Mouse (Mus musculus) MEL-GATA-1-ER (cell line): ENCODE data around the gene Osbp.
"Not testable (repeated sequence)": the region's sequence is repeated elsewhere in the genome, so short reads cannot be mapped to it uniquely, and the experiment has no call there.

Experiments
- DNase-seq: peaks from one replicate; pipeline ENCODE4 v3.0.0-alpha.2; 2012; ENCODE audit warnings: low read depth; ENCODE audit errors: extremely low read depth

Gene Osbp

DNA sequence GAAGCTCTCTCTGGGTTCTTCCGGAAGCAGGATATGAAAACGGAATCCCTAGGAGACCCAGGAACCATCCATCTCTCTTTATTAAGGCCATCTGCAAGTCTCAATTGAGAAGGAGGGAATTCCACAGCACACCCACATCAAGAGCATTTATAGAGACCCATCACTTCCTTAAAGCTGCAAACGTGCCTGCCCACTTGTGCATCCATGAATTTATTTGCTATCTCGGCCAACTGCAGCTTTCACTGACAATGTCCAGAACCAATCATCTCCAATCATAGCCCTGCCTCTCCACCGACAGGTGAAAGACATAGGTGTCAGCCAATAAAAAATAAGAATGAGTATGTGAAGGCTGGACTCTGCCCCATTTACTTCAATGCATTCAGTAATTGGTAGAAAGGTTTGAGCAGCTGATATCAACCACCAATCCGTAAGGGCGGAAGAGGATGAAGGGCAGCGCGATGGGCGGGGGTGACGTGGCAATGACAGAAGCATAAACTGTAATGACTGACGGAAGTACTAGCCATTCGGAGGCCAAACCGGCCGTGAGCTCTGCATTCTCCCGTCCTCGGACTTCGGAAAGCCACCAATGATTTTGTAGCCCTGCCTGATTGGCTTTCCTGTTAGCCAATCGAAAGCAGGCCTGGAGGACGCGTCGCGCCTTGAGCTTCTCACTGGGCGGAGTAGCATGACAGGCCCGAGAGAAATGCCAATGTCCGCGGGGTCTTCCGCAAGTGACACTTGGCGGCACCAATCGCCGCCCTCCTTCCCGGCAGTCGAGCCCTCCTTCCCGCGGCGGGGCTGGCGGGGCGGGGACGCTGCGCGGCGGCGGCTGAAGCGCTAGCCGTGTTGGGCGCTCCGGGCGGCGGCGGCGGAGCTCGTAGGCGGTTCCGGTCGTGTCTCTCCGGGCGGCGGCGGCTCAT lies at the start of gene Osbp:
Gene Osbp, plus strand, starts transcription at position 919 of the 920 bp plus-strand sequence.
- DNase-seq: peak; percentile 100

DNA sequence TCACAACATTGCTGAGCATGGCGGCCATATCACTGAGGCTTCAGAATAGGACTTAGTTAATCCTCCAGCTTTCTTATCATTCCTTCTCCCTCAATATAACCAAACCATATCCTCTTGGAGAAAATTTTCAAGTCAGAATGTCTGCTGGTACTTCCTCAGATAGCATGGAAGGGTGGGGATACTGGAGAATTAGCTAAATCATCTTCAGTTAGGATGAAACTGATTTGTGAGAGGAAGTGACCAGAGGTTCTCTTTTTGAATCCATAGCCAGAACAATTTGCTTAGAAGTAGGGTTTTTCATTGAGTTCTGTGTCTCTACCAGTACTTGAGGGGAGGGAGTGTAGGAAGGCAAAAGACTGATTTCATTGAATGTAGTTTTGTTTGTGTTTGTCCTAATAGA lies 43.7 kb upstream of the Osbp start:
- DNase-seq: no peak

DNA sequence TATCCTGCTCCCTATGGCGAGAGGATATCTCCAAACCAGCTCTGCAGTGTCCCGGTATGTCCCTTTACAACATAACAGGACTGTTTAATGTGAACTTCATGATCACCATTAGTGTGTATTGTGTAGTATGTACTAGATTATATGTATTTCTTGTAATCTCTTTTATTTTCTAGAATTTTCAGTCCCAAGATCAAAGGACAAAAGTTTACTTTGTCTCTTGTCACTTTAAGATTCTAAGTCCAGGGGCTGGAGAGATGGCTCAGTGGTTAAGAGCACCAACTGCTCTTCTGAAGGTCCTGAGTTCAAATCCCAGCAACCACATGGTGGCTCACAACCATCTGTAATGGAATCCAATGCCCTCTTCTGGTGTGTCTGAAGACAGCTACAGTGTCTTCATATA lies 43.2 kb upstream of the Osbp start:
- not testable (repeated sequence) for DNase-seq

DNA sequence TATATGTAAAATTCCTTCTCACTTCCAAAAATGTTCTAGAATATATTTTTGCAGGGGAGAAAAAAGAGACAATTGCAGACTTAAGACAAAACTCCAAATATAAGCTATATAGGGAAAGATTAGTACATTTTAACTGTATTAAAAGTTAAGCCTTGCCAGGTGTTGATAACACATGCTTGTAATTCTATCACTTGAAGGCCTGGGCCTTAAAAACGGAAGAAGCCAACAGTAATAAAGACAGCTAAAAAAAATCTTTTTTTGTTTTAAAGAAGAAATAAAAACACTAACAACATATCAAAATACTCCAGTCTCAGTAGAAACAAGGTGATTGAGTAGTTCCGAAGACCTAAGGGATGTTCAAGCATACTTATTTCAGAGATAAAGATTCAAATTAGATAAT lies 39.4 kb upstream of the Osbp start:
- DNase-seq: no peak

GRCm38 (mm10) chr19:11928025-11928748 lies 37.6 kb upstream of the Osbp start:
- DNase-seq: peak; percentile 95

DNA sequence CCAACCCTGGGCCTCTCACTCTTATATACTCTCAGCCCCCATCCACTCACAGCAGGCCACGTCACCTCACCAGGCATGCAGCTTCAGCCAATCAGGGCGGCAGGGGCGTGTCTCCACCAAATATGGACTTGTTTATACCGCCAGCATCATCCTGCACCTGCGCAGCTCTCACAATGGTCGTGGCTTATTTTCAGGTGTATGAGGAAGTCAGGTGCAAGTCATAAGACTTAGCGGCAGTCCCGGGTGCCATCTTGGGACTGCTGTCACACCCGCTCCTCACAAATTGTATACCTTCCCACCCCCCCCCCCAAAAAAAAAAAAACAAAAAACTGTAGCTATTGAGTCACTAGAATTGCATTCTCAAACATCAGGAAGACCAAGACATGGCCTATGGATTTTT lies 19.3 kb upstream of the Osbp start:
- DNase-seq: not testable (repeated sequence)

GRCm38 (mm10) chr19:11949878-11950277 lies 15.9 kb upstream of the Osbp start:
- DNase-seq: no peak

DNA sequence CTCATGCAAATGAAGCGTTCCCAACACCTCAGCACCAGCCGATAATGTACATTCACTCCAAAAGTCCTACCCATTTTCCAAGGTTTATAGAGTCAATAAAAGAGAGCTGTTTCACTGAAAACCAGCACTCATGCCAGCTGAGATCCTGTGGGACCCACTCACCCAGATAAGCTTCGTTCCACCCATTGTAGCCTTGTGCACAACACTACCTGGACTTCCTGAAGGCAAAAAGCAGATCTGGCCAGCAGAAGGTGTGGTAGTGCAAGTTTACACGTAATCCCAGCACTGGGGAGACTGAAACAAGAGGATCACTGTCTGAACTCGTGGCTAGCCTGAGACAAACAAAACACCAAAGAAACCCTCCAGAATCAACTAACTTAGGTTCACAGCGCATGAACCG lies 15.0 kb upstream of the Osbp start:
- DNase-seq: no peak

DNA sequence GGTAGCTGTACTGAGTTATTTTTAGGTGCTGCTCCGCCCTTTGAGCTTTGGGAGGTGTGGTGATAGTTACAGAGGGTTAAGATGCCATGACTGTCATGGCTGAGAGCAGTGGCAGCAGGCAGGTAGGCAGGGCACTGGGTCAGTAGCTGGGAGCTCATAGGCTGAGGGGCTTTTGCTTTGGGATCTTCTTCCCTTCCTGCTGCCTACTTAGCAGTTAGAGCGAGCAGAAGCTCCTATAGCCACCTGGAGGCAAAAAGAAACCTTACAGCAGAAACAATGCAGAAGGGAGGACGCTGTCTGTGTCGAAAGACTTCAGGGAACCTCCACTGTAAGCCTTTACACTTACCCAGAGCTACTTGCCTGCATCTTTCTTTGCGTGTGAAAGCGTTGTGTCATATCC lies 11.5 kb upstream of the Osbp start:
- no peak for DNase-seq

DNA sequence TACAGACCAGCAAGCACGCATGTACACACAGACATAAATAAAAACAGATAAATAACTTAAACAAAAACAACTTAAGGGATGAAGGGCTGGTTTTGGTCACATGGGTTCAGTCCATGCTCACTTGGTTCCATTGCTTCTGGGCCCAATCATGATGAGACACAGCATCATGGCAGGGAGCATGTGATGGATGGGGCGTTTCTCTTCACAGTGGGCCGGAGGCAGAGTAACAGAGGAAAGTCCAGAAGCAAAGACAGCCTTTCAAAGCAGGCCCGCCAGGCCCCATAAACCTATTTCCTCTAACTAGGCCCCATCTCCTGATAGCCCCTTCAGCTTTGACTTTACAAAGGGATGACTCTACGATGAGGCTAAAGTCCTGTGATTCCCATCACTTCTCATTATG lies 9.1 kb upstream of the Osbp start:
- DNase-seq: no peak

GRCm38 (mm10) chr19:11957396-11957795 lies 8.3 kb upstream of the Osbp start:
- no peak for DNase-seq

- DNase-seq: no peak
Observed at GRCm38 (mm10) chr19:11957846-11958245, 7.9 kb upstream of the Osbp start.

DNA sequence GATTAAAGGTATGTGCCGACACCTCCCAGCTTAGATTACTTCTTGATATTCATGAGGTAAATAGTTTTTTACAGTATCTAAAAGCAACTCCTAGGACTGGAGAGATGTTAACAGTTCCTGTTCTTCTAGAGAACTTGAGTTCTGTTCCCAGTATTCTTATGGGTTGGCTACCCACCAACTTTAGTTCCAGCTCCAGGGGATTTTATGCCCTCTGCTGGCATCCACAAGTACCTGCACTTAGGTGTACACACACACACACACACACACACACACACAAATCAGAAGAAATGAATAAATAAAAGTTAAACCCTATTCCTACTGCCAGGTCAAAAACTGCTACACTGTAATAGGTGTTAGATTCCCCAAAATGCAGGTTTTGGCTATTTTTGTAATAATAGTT lies 1.5 kb upstream of the Osbp start:
- DNase-seq: peak; percentile 31

- peak; percentile 32 for DNase-seq
Observed at GRCm38 (mm10) chr19:11966201-11966636, 478 bp downstream of the Osbp start.

DNA sequence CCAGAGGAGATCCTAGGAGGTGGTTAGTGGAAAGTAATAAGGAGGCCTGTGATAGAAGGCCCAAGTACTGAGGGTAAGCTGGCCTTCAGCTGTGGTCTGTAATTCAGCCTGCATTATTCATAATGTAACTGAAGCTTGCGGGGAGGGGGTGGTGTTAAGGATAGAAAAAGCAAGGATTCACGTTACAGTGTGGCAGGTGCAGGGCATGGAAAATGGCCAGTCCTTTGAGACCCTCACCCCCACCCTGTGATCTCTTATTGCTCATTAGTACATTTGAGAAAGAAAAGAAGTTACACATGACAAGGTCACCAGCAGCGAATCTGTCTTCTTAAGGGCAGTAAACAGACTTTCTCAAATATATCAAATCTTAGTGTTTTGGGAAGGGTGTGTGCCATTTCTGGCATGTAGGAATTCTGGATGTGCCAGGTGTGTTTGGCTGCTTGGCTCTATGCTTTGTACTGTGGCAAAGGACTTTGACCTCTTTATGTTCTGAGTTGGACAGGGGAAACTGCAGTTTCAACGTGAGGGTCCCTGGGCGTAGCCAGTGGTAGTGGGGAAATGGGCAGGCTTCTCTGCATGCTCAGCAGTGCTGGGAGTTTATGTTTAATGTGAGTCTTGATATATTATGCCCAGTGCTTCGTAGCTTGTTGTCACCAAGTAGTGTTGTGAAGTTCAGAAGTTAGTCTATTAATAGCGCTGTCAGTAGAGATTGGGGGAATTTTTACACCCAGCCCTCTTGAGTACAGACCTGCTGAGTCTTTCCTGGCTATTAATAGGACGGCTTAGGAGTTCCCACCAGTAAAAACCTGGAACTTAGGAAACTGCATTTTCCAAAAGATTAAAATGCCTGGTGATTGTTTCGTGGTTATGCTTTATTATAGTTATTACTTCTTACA lies 3.7 kb downstream of the Osbp start:
- DNase-seq: no peak

DNA sequence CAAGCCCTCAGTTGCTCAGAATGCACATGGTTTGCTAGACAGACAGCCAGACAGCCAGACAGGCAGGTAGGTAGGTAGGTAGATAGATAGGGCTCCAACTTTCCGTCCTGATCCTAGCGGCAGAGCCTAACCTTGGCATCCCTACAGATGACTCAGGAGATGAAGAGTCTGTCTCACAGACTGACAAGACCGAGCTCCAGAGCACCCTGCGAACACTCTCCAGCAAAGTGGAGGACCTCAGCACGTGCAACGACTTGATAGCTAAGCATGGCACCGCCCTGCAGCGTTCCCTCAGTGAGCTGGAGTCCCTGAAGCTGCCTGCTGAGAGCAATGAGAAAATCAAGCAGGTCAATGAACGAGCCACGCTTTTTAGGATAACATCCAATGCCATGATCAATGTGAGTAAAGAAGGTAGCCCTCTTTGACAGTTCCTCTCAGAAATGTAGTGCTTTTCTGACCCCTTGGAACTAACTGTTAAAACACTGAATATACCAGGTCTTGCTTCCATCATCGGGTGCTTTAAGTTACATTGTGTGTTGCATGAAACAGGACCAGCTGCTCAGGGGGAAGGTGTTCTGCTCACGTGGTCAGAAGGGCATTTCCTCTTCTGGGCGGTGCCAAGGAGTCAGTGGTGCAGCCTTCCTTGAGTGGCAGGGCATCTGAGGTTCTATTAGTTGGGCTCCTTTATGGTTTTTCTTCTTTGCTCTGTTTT lies 7.9 kb downstream of the Osbp start:
- no peak for DNase-seq

- no peak for DNase-seq
Observed at GRCm38 (mm10) chr19:11974223-11974540, 8.4 kb downstream of the Osbp start.

DNA sequence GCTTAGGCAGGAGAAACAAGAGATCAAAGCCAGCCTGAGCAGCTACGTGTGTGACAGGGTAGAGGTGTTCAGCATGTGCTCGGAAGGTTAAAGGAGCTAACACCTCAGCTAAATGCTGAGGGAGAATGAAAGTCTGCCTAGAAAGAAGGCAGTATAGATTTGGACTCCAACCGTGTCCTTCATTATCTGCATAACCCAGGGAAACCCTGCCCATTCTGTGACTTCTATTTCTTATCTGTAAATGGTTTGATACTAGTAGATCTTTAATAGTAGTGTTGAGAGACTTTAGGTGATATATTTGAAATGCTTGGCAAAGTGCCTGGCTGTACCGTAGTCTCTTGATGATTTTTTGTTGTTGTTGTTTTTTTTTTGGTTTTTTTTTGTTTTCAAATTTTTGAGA lies 9.9 kb downstream of the Osbp start:
- no peak for DNase-seq

DNA sequence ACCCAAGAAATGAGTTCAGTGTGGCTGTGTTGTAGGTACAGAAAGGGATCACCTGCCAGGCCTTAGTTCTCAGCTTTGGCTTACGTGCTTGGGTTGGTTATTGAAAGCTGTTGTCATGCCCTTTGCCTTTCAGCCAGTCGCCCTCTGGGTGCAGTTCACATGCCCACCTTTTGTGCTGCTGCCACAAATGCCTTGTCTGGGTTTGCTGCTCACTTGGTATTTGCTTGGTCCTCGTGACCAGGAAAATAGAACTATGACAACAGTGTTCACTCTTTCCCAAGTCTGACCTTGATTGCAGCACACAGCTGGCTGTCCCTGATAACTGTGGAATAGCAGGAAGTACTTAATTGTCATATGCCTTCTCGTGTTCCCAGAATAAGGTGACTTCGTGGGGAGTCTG lies 11.6 kb downstream of the Osbp start:
- no peak for DNase-seq

DNA sequence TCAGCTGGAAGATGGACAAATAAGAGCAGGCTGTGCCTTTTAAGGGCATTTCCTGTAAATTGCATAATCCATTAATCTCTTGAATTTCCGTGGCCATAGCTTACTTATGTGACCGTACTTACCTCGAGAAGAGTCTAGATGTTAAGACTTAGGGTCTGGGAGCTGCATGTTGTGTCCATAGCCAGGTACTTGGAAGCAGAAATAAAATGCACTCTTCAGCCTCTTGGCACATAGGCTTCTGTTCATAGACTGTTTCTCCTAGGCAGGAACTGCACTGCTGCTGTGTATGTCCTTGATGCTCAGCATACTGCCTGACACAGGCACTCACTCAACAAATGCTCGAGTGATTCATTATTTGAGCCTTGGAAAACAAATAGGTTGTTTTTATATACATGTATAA lies 14.7 kb downstream of the Osbp start:
- no peak for DNase-seq

DNA sequence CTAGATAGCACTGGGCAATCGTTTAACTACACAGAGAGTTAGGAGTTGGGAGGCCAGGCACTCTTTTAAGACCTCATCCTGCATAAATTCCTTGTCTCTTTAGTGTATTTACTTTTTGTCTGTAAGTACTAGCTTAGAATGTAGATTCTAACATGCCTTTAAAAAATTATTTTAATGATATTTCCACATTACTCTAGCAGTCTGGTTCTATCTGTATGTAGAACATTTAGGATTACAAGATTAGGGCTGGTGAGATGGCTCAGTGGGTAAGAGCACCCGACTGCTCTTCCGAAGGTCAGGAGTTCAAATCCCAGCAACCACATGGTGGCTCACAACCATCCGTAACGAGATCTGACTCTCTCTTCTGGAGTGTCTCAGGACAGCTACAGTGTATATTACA lies 18.9 kb downstream of the Osbp start:
- not testable (repeated sequence) for DNase-seq
